Mouse (Mus musculus) testis, adult 2 months (tissue): ENCODE results near the gene Hoxc11.

Experiments used
- CTCF ChIP-seq: fragments of 200-500 bp; IDR thresholded peaks from 2 replicates; pipeline ENCODE4 v1.5.1; 2012; ENCODE audit warnings: low read depth, mild to moderate bottlenecking, inconsistent platforms, low read length, moderate library complexity; ENCODE audit not compliant: control insufficient read depth, insufficient read depth, insufficient replicate concordance
- POLR2A ChIP-seq: fragments of 200-500 bp; IDR thresholded peaks from 2 replicates; pipeline ENCODE4 v1.6.1; 2012; ENCODE audit warnings: low read depth, mild to moderate bottlenecking, inconsistent platforms, low read length, moderate library complexity; ENCODE audit not compliant: control insufficient read depth

GRCm38 (mm10) chr15:102954192-102955006 is at the start of gene Hoxc11:
- TF ChIP-seq POLR2A (no peak), CTCF (no peak)
